Mouse (Mus musculus) liver, embryonic 16.5 days (tissue): Measurements from ENCODE around the gene 1190007I07Rik. TPM values are rescaled to one million over a fixed set of nuclear protein-coding genes. Genes with fewer than 3 reads are reported as not detected.

Experiments used
- ATAC-seq: fragments of 200-750 bp; cut with Nextera tagmentation; 2 replicates; pipeline ENCODE4 v1.8.0; 2017; ENCODE audit warnings: low read depth, mild to moderate bottlenecking, moderate number of reproducible peaks, moderate library complexity
- H3K27ac ChIP-seq: fragments of 300-500 bp; sonication (generic); 2 replicates; pipeline ENCODE4 v1.5.1; 2014; ENCODE audit warnings: mild to moderate bottlenecking, low read length
- H3K27me3 ChIP-seq: fragments of 300-500 bp; sonication (generic); 2 replicates; pipeline ENCODE4 v1.6.1; 2014; ENCODE audit warnings: low read depth, low read length, mixed read lengths; ENCODE audit not compliant: control insufficient read depth, insufficient read depth
- H3K36me3 ChIP-seq: fragments of 300-500 bp; sonication (generic); 2 replicates; pipeline ENCODE4 v1.6.1; 2014; ENCODE audit warnings: mild to moderate bottlenecking; ENCODE audit not compliant: control insufficient read depth, insufficient read depth
- H3K4me1 ChIP-seq: fragments of 300-500 bp; sonication (generic); 2 replicates; pipeline ENCODE4 v1.6.1; 2014; ENCODE audit warnings: low read depth, low read length, mixed read lengths; ENCODE audit not compliant: control insufficient read depth
- H3K4me2 ChIP-seq: fragments of 300-500 bp; sonication (generic); 2 replicates; pipeline ENCODE4 v1.6.1; 2014; ENCODE audit warnings: low read depth, low read length, mixed read lengths
- H3K4me3 ChIP-seq: fragments of 300-500 bp; sonication (generic); 2 replicates; pipeline ENCODE4 v1.5.1; 2014; ENCODE audit warnings: low read depth, mild to moderate bottlenecking, low read length
- H3K9ac ChIP-seq: fragments of 300-500 bp; sonication (generic); 2 replicates; pipeline ENCODE4 v1.6.1; 2014; ENCODE audit warnings: low read depth, low read length
- H3K9me3 ChIP-seq: fragments of 300-500 bp; sonication (generic); replicated peaks from 2 replicates; pipeline ENCODE4 v1.6.1; 2016; ENCODE audit warnings: low read length; ENCODE audit not compliant: control insufficient read depth
- WGBS: fragments of 180-500 bp; shearing (Covaris S2); extraction: QIAGEN DNeasy Blood & Tissue Kit; methylation state at CpG from one replicate; pipeline ENCODE4 v1.1.7; 2014; ENCODE audit not compliant: insufficient replicate concordance; 5-methylcytosine and 5-hydroxymethylcytosine counted together
- polyA plus RNA-seq: library from polyadenylated mRNA; unstranded; fragments of >200 nt; fragmentation: Nextera tagmentation; extraction: Ambion mirVana; gene quantifications from 2 replicates; pipeline ENCODE4 v1.2.1, GENCODE M21; 2015

Gene 1190007I07Rik
- 20.1 and 30.8 TPM in 2 replicates for polyA plus RNA-seq

DNA sequence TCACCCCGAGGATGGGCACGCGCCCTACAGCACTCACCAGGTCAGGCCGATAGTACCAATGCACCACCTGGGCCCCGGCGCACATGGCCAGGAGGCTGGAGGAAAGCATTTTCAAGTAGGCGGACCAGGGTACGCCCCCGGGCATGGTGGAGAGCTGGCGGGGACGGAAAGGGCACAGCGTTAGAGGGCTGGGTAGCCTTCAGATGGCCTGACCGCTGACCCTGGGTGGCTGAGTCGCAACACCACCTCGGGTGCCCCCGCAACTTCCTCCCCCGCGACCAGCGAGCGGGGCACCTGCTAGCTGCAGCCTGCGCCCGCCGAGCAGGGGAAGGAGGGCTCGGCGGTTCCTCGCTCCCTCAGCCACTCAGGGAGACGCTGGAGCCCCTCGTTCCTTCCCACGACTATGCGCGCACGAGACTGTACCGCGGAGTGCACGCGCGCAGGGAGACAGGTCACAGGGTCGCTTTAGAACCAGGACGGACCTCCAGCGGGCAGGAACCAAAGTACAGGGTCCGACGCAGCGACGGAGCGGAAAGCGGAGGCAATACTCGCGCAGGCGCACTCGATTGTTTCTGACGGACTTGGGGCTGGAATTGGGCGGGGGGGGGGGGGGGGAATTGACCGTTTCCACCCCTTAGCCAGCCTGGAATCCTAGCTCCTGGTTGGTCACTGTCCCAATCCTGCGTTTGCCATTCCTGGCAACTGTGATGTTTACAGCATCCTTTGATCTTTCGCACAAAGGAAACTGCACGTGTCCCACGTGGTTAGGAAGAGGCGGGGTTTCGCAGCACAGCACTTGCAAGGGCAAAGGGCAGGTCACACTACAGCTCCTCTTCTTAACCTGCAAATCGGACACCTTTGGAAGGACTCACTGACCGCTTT is at the start of gene 1190007I07Rik:
TSS of gene 1190007I07Rik (minus strand) at position 558 of the 882 bp plus-strand sequence.
- no peaks in the 10 kb centered on the region for H3K9me3 ChIP-seq
- peak within 1 kb of the TSS; percentile 76 for H3K27ac ChIP-seq
- peak within 1 kb of the TSS; percentile 80 for H3K9ac ChIP-seq
- peak within 1 kb of the TSS; percentile 73 for H3K4me2 ChIP-seq
- H3K36me3 ChIP-seq: no peaks in the 10 kb centered on the region
- no peaks in the 10 kb centered on the region for H3K4me1 ChIP-seq
- no peaks in the 10 kb centered on the region for H3K27me3 ChIP-seq
- ATAC-seq: peak; percentile 87
- peak within 1 kb of the TSS; percentile 80 for H3K4me3 ChIP-seq
- under 1% methylated on average over 60 of the region's 61 CpGs for WGBS

DNA sequence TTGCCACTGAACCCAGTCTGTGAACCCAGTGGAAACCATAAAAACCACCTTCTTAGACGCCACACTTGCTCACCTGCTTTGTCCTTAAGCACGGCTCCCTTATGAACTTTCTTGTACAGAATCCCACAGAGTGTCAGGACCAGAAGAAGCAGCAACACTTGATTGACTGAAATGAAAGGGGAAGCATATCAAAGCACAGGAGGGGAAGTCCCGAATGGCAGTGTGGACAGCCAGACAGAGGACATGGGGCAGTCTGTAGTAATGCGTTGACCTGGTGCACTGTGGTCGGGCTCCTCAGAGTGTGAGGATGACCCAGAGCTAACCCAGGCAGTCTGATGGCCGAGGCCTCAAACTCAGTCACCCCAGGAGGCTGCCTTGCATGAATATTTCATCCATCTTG is 47.2 kb upstream of the 1190007I07Rik start:
- H3K27ac ChIP-seq: no peak overlapping the region

DNA sequence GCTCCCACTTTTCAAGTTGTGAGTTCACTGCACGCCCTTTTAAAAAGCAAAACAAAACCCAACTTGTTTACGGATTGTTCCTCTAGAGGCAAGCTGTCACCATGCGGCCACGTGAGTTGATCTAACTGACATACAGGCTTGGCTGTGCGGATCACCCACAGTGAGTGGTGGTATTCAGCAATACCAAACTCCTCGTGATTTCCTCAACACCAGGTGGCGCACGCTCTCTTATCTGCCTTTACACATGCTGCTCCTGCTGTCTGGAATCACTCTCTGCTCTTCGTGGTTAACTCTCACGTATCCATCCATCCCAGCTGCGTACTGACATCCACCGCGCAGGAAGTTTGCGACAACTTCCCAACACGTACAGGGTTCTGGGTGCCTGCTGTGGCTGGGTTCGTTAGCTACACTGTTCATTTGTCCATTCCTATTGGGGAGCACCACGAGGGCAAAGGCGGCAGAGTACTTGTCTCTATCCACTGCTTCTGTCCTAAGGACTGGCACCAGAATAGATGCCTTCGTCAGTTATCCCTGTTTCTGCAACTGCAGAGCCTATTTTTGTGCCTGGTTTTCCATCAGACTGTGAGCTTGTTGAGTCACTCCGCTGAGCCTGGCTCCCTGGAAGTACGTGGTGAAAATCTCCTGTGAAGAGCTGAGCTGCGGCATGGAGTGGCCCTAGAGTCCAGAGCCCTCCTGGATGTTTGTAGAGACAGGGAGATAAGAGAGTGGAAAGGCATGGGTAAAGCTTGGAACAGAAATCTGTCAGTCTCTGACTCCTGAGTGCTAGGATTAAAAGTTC is 43.6 kb upstream of the 1190007I07Rik start:
- H3K9ac ChIP-seq: peak overlapping the region; percentile 24; the same call in 1 of the 2 replicates
- no peak overlapping the region for H3K27ac ChIP-seq
- no peak overlapping the region for H3K4me3 ChIP-seq
- H3K9me3 ChIP-seq: no peaks in the 10 kb centered on the region
- peak overlapping the region; percentile 49 for H3K4me2 ChIP-seq
- no peaks in the 10 kb centered on the region for H3K36me3 ChIP-seq
- peak; percentile 71 for ATAC-seq
- 14% methylated on average over 22 of the region's 22 CpGs for WGBS
- H3K4me1 ChIP-seq: peaks cover 6% of the 10 kb centered on the region
- no peaks in the 10 kb centered on the region for H3K27me3 ChIP-seq

More for the DNA sequence above, 47.2 kb upstream of the 1190007I07Rik start:
- peaks cover 6% of the 10 kb centered on the region for H3K4me1 ChIP-seq
- H3K4me2 ChIP-seq: no peak overlapping the region
- H3K27me3 ChIP-seq: no peaks in the 10 kb centered on the region
- 39% methylated on average over 6 of the region's 6 CpGs for WGBS
- no peaks in the 10 kb centered on the region for H3K9me3 ChIP-seq
- no peak for ATAC-seq
- no peak overlapping the region for H3K9ac ChIP-seq
- H3K4me3 ChIP-seq: no peak overlapping the region
- H3K36me3 ChIP-seq: no peaks in the 10 kb centered on the region

DNA sequence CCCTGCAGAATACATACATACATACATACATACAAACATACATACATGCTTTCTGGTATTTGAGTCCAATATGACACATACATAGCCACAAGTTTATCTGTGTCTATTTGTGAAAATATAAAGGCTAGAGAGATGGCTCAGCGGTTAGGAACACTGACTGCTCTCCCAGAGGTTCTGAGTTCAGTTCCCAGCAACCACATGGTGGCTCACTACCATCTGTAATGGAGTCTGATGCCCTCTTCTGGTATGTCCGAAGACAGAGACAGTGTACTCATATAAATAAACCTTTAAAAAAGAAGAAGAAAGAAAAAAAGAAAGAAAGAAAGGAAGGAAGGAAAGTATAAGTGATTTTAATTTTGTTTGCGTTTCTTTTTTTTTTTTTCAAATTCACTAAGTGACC is 42.9 kb upstream of the 1190007I07Rik start:
- Histone ChIP-seq H3K4me1 (peaks cover 6% of the 10 kb centered on the region), H3K27ac (no peak overlapping the region), H3K27me3 (no peaks in the 10 kb centered on the region), H3K4me2 (no peak overlapping the region), H3K36me3 (no peaks in the 10 kb centered on the region), H3K9me3 (no peaks in the 10 kb centered on the region), H3K4me3 (no peak overlapping the region), H3K9ac (no peak overlapping the region)
- ATAC-seq: no peak
- WGBS: 54% methylated on average over 3 of the region's 3 CpGs

DNA sequence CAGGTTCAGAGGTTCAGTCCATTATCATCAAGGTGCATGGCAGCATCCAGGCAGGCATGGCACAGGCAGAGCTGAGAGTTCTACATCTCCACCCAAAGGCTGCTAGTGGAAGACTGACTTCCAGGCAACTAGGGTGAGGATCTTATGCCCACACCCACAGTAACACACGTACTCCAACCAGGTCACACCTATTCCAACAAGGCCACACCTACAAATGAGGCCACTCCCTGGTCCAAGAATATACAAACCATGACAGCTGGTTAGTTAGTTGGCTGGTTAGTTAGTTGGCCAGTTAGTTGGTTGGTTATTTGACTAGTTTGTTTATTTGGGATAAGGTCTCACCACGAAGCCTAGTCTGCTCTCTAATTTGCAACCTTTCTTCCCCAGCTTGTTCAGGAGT is 40.3 kb upstream of the 1190007I07Rik start:
- H3K4me3 ChIP-seq: no peak overlapping the region
- H3K27ac ChIP-seq: no peak overlapping the region
- WGBS: 51% methylated on average over 2 of the region's 2 CpGs
- no peak overlapping the region for H3K4me2 ChIP-seq
- no peaks in the 10 kb centered on the region for H3K9me3 ChIP-seq
- ATAC-seq: no peak
- no peaks in the 10 kb centered on the region for H3K36me3 ChIP-seq
- H3K27me3 ChIP-seq: no peaks in the 10 kb centered on the region
- peaks cover 6% of the 10 kb centered on the region for H3K4me1 ChIP-seq
- H3K9ac ChIP-seq: no peak overlapping the region

DNA sequence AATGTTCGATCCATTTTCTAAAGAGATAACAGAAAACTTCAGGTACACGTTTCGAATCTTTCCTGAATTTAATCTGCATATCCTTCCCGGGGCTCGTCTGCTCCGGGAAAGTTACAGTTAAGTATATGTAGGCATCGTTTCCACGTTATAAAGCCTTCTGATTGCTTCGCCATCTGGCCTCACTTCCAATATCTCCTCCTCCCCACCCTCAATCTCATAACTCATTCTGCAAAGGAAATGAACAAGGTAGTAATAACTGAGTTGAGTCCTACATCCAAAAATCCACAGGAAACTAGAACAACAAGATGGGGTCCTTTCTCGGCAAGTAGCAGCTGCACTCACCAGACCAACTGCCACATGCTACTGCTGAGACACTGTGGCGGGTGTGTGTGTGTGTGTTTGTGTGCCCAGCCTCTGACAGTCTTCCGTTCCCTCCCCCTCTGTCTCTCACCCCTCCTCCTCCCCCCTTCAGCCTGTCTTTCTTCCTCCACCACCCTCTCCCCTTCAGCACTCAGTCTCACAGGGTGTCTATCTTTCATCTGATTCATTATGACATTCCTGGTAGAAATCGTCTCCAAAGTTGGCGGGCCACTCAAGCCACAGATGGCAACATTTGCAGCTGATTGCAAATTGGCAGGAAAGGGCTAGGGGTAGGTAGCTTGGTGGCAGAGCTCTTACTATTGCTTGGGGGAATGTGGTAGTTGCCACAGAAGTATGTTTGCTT is 39.4 kb upstream of the 1190007I07Rik start:
- H3K4me3 ChIP-seq: no peak overlapping the region
- H3K4me2 ChIP-seq: no peak overlapping the region
- H3K27ac ChIP-seq: no peak overlapping the region
- WGBS: 57% methylated on average over 14 of the region's 14 CpGs
- no peaks in the 10 kb centered on the region for H3K27me3 ChIP-seq
- H3K9me3 ChIP-seq: no peaks in the 10 kb centered on the region
- ATAC-seq: no peak
- H3K9ac ChIP-seq: no peak overlapping the region
- peaks cover 6% of the 10 kb centered on the region for H3K4me1 ChIP-seq
- no peaks in the 10 kb centered on the region for H3K36me3 ChIP-seq

DNA sequence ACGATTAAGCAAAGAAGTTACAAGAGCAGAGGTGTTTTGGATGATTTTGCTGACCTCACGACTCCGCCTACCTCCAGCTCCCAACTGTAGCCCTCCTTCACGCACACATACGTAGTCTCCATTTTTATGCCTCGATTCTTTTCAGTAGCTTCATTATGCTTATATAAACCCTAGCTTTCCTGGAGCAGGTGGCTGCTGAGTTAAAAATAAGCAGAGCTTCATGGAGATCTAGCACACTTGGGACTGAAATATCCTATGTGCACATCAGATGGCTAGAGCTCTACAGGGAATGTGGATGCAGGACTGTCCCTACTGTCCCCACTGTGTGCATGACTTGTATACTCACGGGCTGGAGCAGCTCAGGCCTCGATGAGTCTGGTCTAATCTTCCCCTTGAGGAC is 38.8 kb upstream of the 1190007I07Rik start:
- Histone ChIP-seq H3K27me3 (no peaks in the 10 kb centered on the region), H3K9me3 (no peaks in the 10 kb centered on the region), H3K4me1 (peaks cover 6% of the 10 kb centered on the region), H3K36me3 (no peaks in the 10 kb centered on the region), H3K4me3 (no peak overlapping the region), H3K4me2 (no peak overlapping the region), H3K9ac (no peak overlapping the region), H3K27ac (no peak overlapping the region)
- WGBS: 66% methylated on average over 8 of the region's 8 CpGs
- no peak for ATAC-seq

DNA sequence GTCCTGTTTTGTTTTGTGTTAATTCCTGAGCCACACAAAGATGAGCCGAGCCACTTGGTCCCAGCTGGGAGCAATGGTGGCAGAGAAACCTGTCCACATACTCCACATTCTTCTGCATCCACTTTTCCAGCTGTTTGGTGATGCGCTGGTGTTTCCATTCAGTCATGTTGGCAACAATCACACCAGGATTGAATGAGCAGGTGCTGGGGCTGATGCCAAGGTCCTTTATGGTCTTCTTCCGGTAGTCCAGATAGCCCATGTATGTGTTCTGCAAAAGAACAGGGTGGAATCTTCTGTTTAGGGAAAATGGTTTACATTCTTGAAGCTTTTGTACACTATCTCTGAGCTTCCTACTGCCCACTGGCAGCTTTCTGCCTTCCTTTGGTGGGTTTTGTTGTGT is 31.6 kb upstream of the 1190007I07Rik start:
- Histone ChIP-seq H3K4me3 (no peak overlapping the region), H3K4me2 (no peak overlapping the region), H3K27me3 (no peaks in the 10 kb centered on the region), H3K9ac (no peak overlapping the region), H3K9me3 (no peaks in the 10 kb centered on the region), H3K4me1 (no peaks in the 10 kb centered on the region), H3K27ac (no peak overlapping the region), H3K36me3 (peaks cover 3% of the 10 kb centered on the region)
- ATAC-seq: no peak
- 73% methylated on average over 3 of the region's 3 CpGs for WGBS
